Mouse (Mus musculus): ENCODE measurements around the gene Triap1.

The Triap1 gene

DNA sequence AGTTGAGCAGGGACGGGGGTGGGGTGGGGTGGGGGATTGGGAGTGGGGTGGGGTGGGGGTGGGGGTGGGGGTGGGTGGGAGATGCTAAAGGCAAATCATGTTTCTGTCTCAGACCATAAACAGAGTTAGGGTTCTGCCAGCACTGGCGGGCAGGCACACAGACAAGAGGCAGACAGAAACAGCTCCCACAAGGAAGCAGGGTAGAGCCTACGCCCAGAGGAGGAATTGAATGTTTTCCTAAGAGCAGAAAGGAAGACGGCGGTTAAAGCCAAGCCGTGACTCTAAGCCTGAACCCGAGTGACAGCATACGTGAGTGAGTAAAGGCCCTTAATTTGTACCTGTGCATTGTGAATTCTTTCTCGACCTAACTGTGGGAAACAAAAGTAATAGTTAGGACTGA is 50.9 kb downstream of the Triap1 start:
- in situ Hi-C loops (cut with MboI, MseI): no loop called here

DNA sequence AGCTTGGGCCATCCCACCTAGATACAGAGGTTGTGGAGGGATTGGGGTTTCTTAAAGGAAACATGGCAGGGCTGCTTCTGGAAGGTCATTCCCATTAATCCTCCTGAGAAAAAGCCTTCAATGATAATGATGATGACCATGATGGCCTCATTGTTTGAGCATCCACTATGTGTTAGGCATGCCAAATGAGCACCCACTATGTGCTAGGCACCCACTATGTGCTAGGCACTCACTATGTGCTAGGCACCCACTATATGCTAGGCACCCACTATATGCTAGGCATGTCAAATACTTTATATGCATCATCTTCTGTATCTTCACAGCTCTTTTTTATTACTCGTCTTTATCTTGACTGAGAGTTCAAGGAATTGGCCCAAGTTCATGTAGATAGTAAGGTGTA is 51.9 kb downstream of the Triap1 start:
- in situ Hi-C loops (cut with MboI, MseI): no loop called here
